Mouse (Mus musculus): Measurements from ENCODE around the gene Osgin1. TPM values are rescaled to one million over a fixed set of nuclear protein-coding genes. Genes with fewer than 3 reads are reported as not detected.

The Osgin1 gene
- polyA plus RNA-seq (2015; fragmentation: Nextera tagmentation; extraction: Ambion mirVana) = 8.0 and 9.2 TPM in 2 replicates

- Histone ChIP-seq H3K36me3 (ENCODE audit: control insufficient read depth, insufficient read depth, low read length) (no peaks in the 10 kb centered on the region), H3K27ac (ENCODE audit: low read length) (no peak within 1 kb of the TSS), H3K4me1 (ENCODE audit: control insufficient read depth, insufficient read depth, low read length) (peaks cover 23% of the 10 kb centered on the region), H3K4me3 (ENCODE audit: low read length) (no peak within 1 kb of the TSS), H3K4me2 (ENCODE audit: low read depth, low read length) (no peak within 1 kb of the TSS), H3K9me3 (ENCODE audit: control insufficient read depth, low read length) (no peaks in the 10 kb centered on the region), H3K9ac (ENCODE audit: low read depth, low read length) (no peak within 1 kb of the TSS), H3K27me3 (replicated peaks; ENCODE audit: control insufficient read depth, insufficient read depth, low read length) (no peaks in the 10 kb centered on the region)
- ATAC-seq = no peak
- 87% methylated on average over 13 of the region's 13 CpGs for WGBS
Observed at GRCm38 (mm10) chr8:119433582-119434174, at the start of gene Osgin1. Gene Osgin1, plus strand, starts transcription at chr8:119434124.

GRCm38 (mm10) chr8:119384478-119384877, 49.4 kb upstream of the Osgin1 start:
- Histone ChIP-seq H3K4me1 (ENCODE audit: control insufficient read depth, insufficient read depth, low read length) (no peaks in the 10 kb centered on the region), H3K4me2 (ENCODE audit: low read depth, low read length) (no peak overlapping the region), H3K9me3 (ENCODE audit: control insufficient read depth, low read length) (no peaks in the 10 kb centered on the region), H3K9ac (ENCODE audit: low read depth, low read length) (no peak overlapping the region), H3K27ac (ENCODE audit: low read length) (no peak overlapping the region), H3K4me3 (ENCODE audit: low read length) (no peak overlapping the region), H3K36me3 (ENCODE audit: control insufficient read depth, insufficient read depth, low read length) (no peaks in the 10 kb centered on the region), H3K27me3 (replicated peaks; ENCODE audit: control insufficient read depth, insufficient read depth, low read length) (no peaks in the 10 kb centered on the region)
- 20% methylated on average over 10 of the region's 10 CpGs for WGBS
- no peak for ATAC-seq

- no peaks in the 10 kb centered on the region for H3K27me3 ChIP-seq (replicated peaks; ENCODE audit: control insufficient read depth, insufficient read depth, low read length)
- ATAC-seq = no peak
- no peak overlapping the region for H3K9ac ChIP-seq (ENCODE audit: low read depth, low read length)
- no peaks in the 10 kb centered on the region for H3K9me3 ChIP-seq (ENCODE audit: control insufficient read depth, low read length)
- H3K36me3 ChIP-seq (ENCODE audit: control insufficient read depth, insufficient read depth, low read length) = no peaks in the 10 kb centered on the region
- no peak overlapping the region for H3K4me3 ChIP-seq (ENCODE audit: low read length)
- no peak overlapping the region for H3K27ac ChIP-seq (ENCODE audit: low read length)
- 73% methylated on average over 6 of the region's 6 CpGs for WGBS
- H3K4me1 ChIP-seq (ENCODE audit: control insufficient read depth, insufficient read depth, low read length) = no peaks in the 10 kb centered on the region
- H3K4me2 ChIP-seq (ENCODE audit: low read depth, low read length) = no peak overlapping the region
Observed at GRCm38 (mm10) chr8:119385854-119386253, 48.1 kb upstream of the Osgin1 start.

GRCm38 (mm10) chr8:119386988-119387387, 46.9 kb upstream of the Osgin1 start:
- Histone ChIP-seq H3K4me2 (ENCODE audit: low read depth, low read length) (no peak overlapping the region), H3K9ac (ENCODE audit: low read depth, low read length) (no peak overlapping the region), H3K4me3 (ENCODE audit: low read length) (no peak overlapping the region), H3K36me3 (ENCODE audit: control insufficient read depth, insufficient read depth, low read length) (no peaks in the 10 kb centered on the region), H3K27me3 (replicated peaks; ENCODE audit: control insufficient read depth, insufficient read depth, low read length) (no peaks in the 10 kb centered on the region), H3K27ac (ENCODE audit: low read length) (no peak overlapping the region), H3K4me1 (ENCODE audit: control insufficient read depth, insufficient read depth, low read length) (no peaks in the 10 kb centered on the region), H3K9me3 (ENCODE audit: control insufficient read depth, low read length) (no peaks in the 10 kb centered on the region)
- 82% methylated on average over 6 of the region's 6 CpGs for WGBS
- no peak for ATAC-seq

- ATAC-seq = peak; percentile 0; the same call in 1 of the 2 replicates
Observed at GRCm38 (mm10) chr8:119394097-119394496, 39.8 kb upstream of the Osgin1 start.

GRCm38 (mm10) chr8:119394524-119395026, 39.3 kb upstream of the Osgin1 start, which contains the start of gene Mlycd:
Gene Mlycd, plus strand, starts transcription at chr8:119394878.
- no peaks in the 10 kb centered on the region for H3K36me3 ChIP-seq (ENCODE audit: control insufficient read depth, insufficient read depth, low read length)
- peak within 1 kb of the TSS; percentile 92 for H3K9ac ChIP-seq (ENCODE audit: low read depth, low read length)
- no peaks in the 10 kb centered on the region for H3K27me3 ChIP-seq (replicated peaks; ENCODE audit: control insufficient read depth, insufficient read depth, low read length)
- H3K9me3 ChIP-seq (ENCODE audit: control insufficient read depth, low read length) = no peaks in the 10 kb centered on the region
- H3K27ac ChIP-seq (ENCODE audit: low read length) = peak within 1 kb of the TSS; percentile 80
- peak; percentile 94 for ATAC-seq
- peak within 1 kb of the TSS; percentile 87 for H3K4me3 ChIP-seq (ENCODE audit: low read length)
- peak within 1 kb of the TSS; percentile 97 for H3K4me2 ChIP-seq (ENCODE audit: low read depth, low read length)
- WGBS = 2% methylated on average over 43 of the region's 44 CpGs
- peaks cover 14% of the 10 kb centered on the region for H3K4me1 ChIP-seq (ENCODE audit: control insufficient read depth, insufficient read depth, low read length)

More at GRCm38 (mm10) chr8:119394097-119394496, 39.8 kb upstream of the Osgin1 start:
- Histone ChIP-seq H3K36me3 (ENCODE audit: control insufficient read depth, insufficient read depth, low read length) (no peaks in the 10 kb centered on the region), H3K9me3 (ENCODE audit: control insufficient read depth, low read length) (no peaks in the 10 kb centered on the region), H3K4me3 (ENCODE audit: low read length) (peak overlapping the region; percentile 87), H3K27me3 (replicated peaks; ENCODE audit: control insufficient read depth, insufficient read depth, low read length) (no peaks in the 10 kb centered on the region), H3K4me1 (ENCODE audit: control insufficient read depth, insufficient read depth, low read length) (peaks cover 11% of the 10 kb centered on the region), H3K27ac (ENCODE audit: low read length) (peak overlapping the region; percentile 69; the same call in 1 of the 2 replicates), H3K9ac (ENCODE audit: low read depth, low read length) (peak overlapping the region; percentile 92), H3K4me2 (ENCODE audit: low read depth, low read length) (peak overlapping the region; percentile 97)
- 73% methylated on average over 9 of the region's 9 CpGs for WGBS

GRCm38 (mm10) chr8:119395072-119395950, 38.6 kb upstream of the Osgin1 start:
- Histone ChIP-seq H3K27me3 (replicated peaks; ENCODE audit: control insufficient read depth, insufficient read depth, low read length) (no peaks in the 10 kb centered on the region), H3K4me3 (ENCODE audit: low read length) (peak overlapping the region; percentile 87), H3K27ac (ENCODE audit: low read length) (peak overlapping the region; percentile 80), H3K9ac (ENCODE audit: low read depth, low read length) (peak overlapping the region; percentile 92), H3K36me3 (ENCODE audit: control insufficient read depth, insufficient read depth, low read length) (no peaks in the 10 kb centered on the region), H3K9me3 (ENCODE audit: control insufficient read depth, low read length) (no peaks in the 10 kb centered on the region), H3K4me2 (ENCODE audit: low read depth, low read length) (peak overlapping the region; percentile 97), H3K4me1 (ENCODE audit: control insufficient read depth, insufficient read depth, low read length) (peaks cover 19% of the 10 kb centered on the region)
- 5% methylated on average over 79 of the region's 83 CpGs for WGBS
- peak; percentile 50 for ATAC-seq

GRCm38 (mm10) chr8:119398558-119398957, 35.4 kb upstream of the Osgin1 start:
- no peaks in the 10 kb centered on the region for H3K9me3 ChIP-seq (ENCODE audit: control insufficient read depth, low read length)
- no peak overlapping the region for H3K4me3 ChIP-seq (ENCODE audit: low read length)
- H3K9ac ChIP-seq (ENCODE audit: low read depth, low read length) = no peak overlapping the region
- 84% methylated on average over 9 of the region's 9 CpGs for WGBS
- no peak overlapping the region for H3K27ac ChIP-seq (ENCODE audit: low read length)
- H3K36me3 ChIP-seq (ENCODE audit: control insufficient read depth, insufficient read depth, low read length) = 0 out of 2 replicates have a peak, but pooled peaks cover 3% of the 10 kb centered on the region
- peaks cover 23% of the 10 kb centered on the region for H3K4me1 ChIP-seq (ENCODE audit: control insufficient read depth, insufficient read depth, low read length)
- ATAC-seq = no peak
- no peak overlapping the region for H3K4me2 ChIP-seq (ENCODE audit: low read depth, low read length)
- no peaks in the 10 kb centered on the region for H3K27me3 ChIP-seq (replicated peaks; ENCODE audit: control insufficient read depth, insufficient read depth, low read length)

GRCm38 (mm10) chr8:119399255-119399654, 34.7 kb upstream of the Osgin1 start:
- Histone ChIP-seq H3K4me1 (ENCODE audit: control insufficient read depth, insufficient read depth, low read length) (peaks cover 20% of the 10 kb centered on the region), H3K9ac (ENCODE audit: low read depth, low read length) (0 out of 2 replicates have a peak overlapping the region, but pooled peaks have one; percentile 13), H3K4me3 (ENCODE audit: low read length) (no peak overlapping the region), H3K9me3 (ENCODE audit: control insufficient read depth, low read length) (no peaks in the 10 kb centered on the region), H3K27me3 (replicated peaks; ENCODE audit: control insufficient read depth, insufficient read depth, low read length) (no peaks in the 10 kb centered on the region), H3K36me3 (ENCODE audit: control insufficient read depth, insufficient read depth, low read length) (0 out of 2 replicates have a peak, but pooled peaks cover 3% of the 10 kb centered on the region), H3K27ac (ENCODE audit: low read length) (no peak overlapping the region), H3K4me2 (ENCODE audit: low read depth, low read length) (no peak overlapping the region)
- no peak for ATAC-seq
- 77% methylated on average over 6 of the region's 6 CpGs for WGBS
